Mouse (Mus musculus) kidney, postnatal 0 days (tissue): ENCODE measurements at regions not wholly inside any gene's neighbourhood (a gene's known extent, or its start where the extent isn't known, plus 50 kb on each side); places are given as distances from the start of the nearest gene placed in this dataset.
A peak's percentile ranks its signal among the peaks of the same experiment; 100 is the strongest.

Experiments
- ATAC-seq: fragments of 200-750 bp; cut with Nextera tagmentation; replicated peaks from 2 replicates; pipeline ENCODE4 v1.8.0; 2017; ENCODE audit warnings: low read depth, moderate number of reproducible peaks, moderate TSS enrichment, moderate library complexity; ENCODE audit not compliant: low FRiP score
- DNase-seq: peaks from one replicate; pipeline ENCODE4 v3.0.0-alpha.2; 2016; ENCODE audit warnings: low spot score
- H3K27ac ChIP-seq: fragments of 300-500 bp; sonication (generic); 2 replicates; pipeline ENCODE4 v1.5.1; 2014; ENCODE audit warnings: mild to moderate bottlenecking
- H3K27me3 ChIP-seq: fragments of 300-500 bp; sonication (generic); 2 replicates; pipeline ENCODE4 v1.6.1; 2014; ENCODE audit warnings: low read length, mixed read lengths; ENCODE audit not compliant: insufficient read depth
- H3K36me3 ChIP-seq: fragments of 300-500 bp; sonication (generic); 2 replicates; pipeline ENCODE4 v1.6.1; 2014; ENCODE audit warnings: low read length, mixed read lengths; ENCODE audit not compliant: insufficient read depth
- H3K4me1 ChIP-seq: fragments of 300-500 bp; sonication (generic); replicated peaks from 2 replicates; pipeline ENCODE4 v1.6.1; 2014; ENCODE audit warnings: antibody characterized with exemption, low read length, mixed read lengths; ENCODE audit not compliant: insufficient read depth
- H3K4me2 ChIP-seq: fragments of 300-500 bp; sonication (generic); 2 replicates; pipeline ENCODE4 v1.6.1; 2014; ENCODE audit warnings: mild to moderate bottlenecking, low read length, moderate library complexity, mixed read lengths
- H3K4me3 ChIP-seq: fragments of 300-500 bp; sonication (generic); replicated peaks from 2 replicates; pipeline ENCODE4 v1.5.1; 2014; ENCODE audit warnings: low read depth, low read length
- H3K9ac ChIP-seq: fragments of 300-500 bp; sonication (generic); 2 replicates; pipeline ENCODE4 v1.6.1; 2014; ENCODE audit warnings: low read depth, low read length
- H3K9me3 ChIP-seq: fragments of 300-500 bp; sonication (generic); replicated peaks from 2 replicates; pipeline ENCODE4 v1.6.1; 2016; ENCODE audit warnings: low read length, inconsistent platforms, mixed read lengths
- CTCF ChIP-seq: IDR thresholded peaks from 2 replicates; pipeline ENCODE4 v1.5.1; 2016; ENCODE audit warnings: antibody characterized with exemption, low read depth, mild to moderate bottlenecking, moderate library complexity
- WGBS: fragments of 180-500 bp; shearing (Covaris S2); extraction: QIAGEN DNeasy Blood & Tissue Kit; methylation state at CpG from one replicate; pipeline ENCODE4 v1.1.7; 2014; 5-methylcytosine and 5-hydroxymethylcytosine counted together

DNA sequence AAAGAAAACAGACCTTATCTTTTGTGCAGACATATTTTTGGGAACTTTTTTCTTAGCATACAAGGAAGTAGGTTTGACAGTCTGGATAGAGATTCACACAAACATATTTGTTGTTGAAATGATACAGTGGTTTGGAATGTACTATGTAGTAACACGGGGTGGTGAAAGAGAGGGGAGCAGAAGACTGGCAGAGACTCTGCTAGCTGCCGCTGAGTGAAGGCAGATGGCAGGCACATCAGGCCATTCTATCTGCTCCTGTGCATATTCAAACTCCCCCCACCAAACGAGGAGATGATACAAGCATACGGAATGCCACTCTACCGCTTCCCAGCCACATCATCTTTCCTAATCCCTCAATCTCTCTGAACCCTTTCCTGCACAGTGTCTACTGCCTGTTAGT lies 279.1 kb upstream of the Spred2 start:
- no peaks in the 10 kb centered on the region for H3K36me3 ChIP-seq
- WGBS = 84% methylated on average over 5 of the region's 5 CpGs
- H3K9me3 ChIP-seq = no peaks in the 10 kb centered on the region
- ATAC-seq (no peak), DNase-seq (no peak)
- H3K27me3 ChIP-seq = no peaks in the 10 kb centered on the region
- no peak for TF ChIP-seq CTCF
- H3K9ac ChIP-seq = no peak overlapping the region
- no peak overlapping the region for H3K27ac ChIP-seq
- H3K4me3 ChIP-seq = no peak overlapping the region
- H3K4me2 ChIP-seq = no peak overlapping the region
- H3K4me1 ChIP-seq = no peaks in the 10 kb centered on the region

GRCm38 (mm10) chr11:19651522-19651921 lies 272.7 kb upstream of the Spred2 start:
- DNase-seq = no peak
- 86% methylated on average over 6 of the region's 6 CpGs for WGBS

DNA sequence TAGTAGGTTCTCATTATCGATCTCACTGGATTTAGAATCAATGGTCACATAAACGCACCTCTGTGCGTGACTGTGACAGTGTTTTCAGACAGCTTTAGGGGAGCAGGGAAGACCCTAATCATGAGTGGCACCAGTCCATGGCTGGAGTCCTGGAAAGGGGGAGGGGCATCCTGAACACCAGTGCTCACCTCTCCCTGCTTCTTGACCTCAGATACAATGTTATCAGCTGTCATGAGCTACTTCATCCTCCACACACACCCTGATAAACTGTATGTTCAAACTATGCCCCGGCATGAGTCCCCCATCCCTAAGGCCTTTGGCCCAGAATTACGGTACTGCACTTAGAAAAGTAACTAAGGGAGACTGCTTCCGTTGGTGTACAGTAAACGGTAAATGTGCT lies 272.2 kb upstream of the Spred2 start:
- Histone ChIP-seq H3K9me3 (no peaks in the 10 kb centered on the region), H3K36me3 (no peaks in the 10 kb centered on the region), H3K27me3 (no peaks in the 10 kb centered on the region), H3K4me3 (no peak overlapping the region), H3K27ac (no peak overlapping the region), H3K9ac (no peak overlapping the region), H3K4me1 (no peaks in the 10 kb centered on the region), H3K4me2 (no peak overlapping the region)
- ATAC-seq (no peak), DNase-seq (no peak)
- no peak for TF ChIP-seq CTCF
- WGBS = 90% methylated on average over 7 of the region's 7 CpGs

More at GRCm38 (mm10) chr11:19651522-19651921, 272.7 kb upstream of the Spred2 start:
- no peak for ATAC-seq
- H3K9ac ChIP-seq = no peak overlapping the region
- no peaks in the 10 kb centered on the region for H3K36me3 ChIP-seq
- H3K4me3 ChIP-seq = no peak overlapping the region
- no peaks in the 10 kb centered on the region for H3K9me3 ChIP-seq
- H3K4me2 ChIP-seq = no peak overlapping the region
- no peak for TF ChIP-seq CTCF
- H3K27ac ChIP-seq = no peak overlapping the region
- H3K4me1 ChIP-seq = no peaks in the 10 kb centered on the region
- H3K27me3 ChIP-seq = no peaks in the 10 kb centered on the region

DNA sequence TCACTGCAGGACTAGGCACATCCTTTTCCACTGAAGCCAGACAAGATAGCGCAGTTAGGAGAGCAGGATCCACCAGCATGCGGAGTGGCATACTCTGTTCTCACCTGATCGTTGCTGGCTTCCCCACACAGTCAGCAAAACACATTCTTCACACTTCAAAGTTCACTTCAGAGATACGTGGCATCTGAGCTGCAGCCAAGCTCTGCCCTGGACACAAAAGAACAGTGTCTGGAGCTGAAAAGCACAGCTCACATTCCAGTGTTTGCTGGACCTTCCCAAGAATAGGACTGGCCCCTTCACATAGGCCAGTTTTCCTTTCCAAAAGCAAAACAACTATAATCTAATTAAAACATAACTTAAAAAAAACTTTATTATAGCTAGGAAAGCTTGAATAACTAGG lies 264.7 kb upstream of the Spred2 start:
- no peak for TF ChIP-seq CTCF
- ATAC-seq (peak; percentile 59; the same call in 1 of the 2 replicates), DNase-seq (peak; percentile 14)
- H3K27ac ChIP-seq = no peak overlapping the region
- no peak overlapping the region for H3K9ac ChIP-seq
- H3K27me3 ChIP-seq = no peaks in the 10 kb centered on the region
- H3K4me3 ChIP-seq = no peak overlapping the region
- H3K4me2 ChIP-seq = no peak overlapping the region
- WGBS = 58% methylated on average over 4 of the region's 4 CpGs
- H3K36me3 ChIP-seq = no peaks in the 10 kb centered on the region
- no peaks in the 10 kb centered on the region for H3K4me1 ChIP-seq
- no peaks in the 10 kb centered on the region for H3K9me3 ChIP-seq

GRCm38 (mm10) chr11:19666732-19667131 lies 257.4 kb upstream of the Spred2 start:
- Histone ChIP-seq H3K9me3 (no peaks in the 10 kb centered on the region), H3K27ac (no peak overlapping the region), H3K9ac (no peak overlapping the region), H3K4me3 (no peak overlapping the region), H3K4me1 (0 out of 2 replicates have a peak, but pooled peaks cover 3% of the 10 kb centered on the region), H3K27me3 (no peaks in the 10 kb centered on the region), H3K36me3 (no peaks in the 10 kb centered on the region), H3K4me2 (no peak overlapping the region)
- TF ChIP-seq CTCF = no peak
- DNase-seq (no peak), ATAC-seq (no peak)
- 84% methylated on average over 4 of the region's 4 CpGs for WGBS

GRCm38 (mm10) chr11:19670853-19671530 lies 253.2 kb upstream of the Spred2 start:
- Histone ChIP-seq H3K27me3 (no peaks in the 10 kb centered on the region), H3K9me3 (no peaks in the 10 kb centered on the region), H3K36me3 (no peaks in the 10 kb centered on the region), H3K27ac (no peak overlapping the region), H3K4me3 (no peak overlapping the region), H3K4me1 (0 out of 2 replicates have a peak, but pooled peaks cover 3% of the 10 kb centered on the region), H3K9ac (no peak overlapping the region), H3K4me2 (0 out of 2 replicates have a peak overlapping the region, but pooled peaks have one; percentile 13)
- WGBS = 29% methylated on average over 13 of the region's 13 CpGs
- peak; percentile 71 for DNase-seq
- ATAC-seq = peak; percentile 68; the same call in 1 of the 2 replicates
- peak; percentile 68 for TF ChIP-seq CTCF
